Mouse (Mus musculus): Measurements from ENCODE around the gene Pdx1.

The Pdx1 gene

DNA sequence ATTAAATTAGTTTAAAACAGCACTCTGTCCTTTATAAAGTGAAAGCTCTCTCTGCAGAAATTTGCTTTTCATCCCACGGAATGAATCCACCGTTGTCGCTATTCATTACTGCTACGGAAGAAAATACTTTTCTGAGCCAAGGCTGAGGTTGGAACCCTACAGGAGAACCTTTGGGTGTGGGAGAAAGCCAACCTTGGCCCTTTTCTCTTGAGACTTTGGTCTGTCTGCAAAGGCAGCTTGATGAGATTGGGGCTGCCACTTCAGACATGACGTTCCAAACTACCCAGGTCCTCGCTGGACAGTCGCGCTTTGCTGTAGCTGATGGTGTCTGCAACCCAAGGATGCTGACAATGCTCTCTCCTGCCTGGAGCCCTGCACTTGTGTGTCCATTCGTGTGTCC, 38.7 kb downstream of the Pdx1 start:
- no peak for DNase-seq (ENCODE audit: low spot score in 2 of 2)

DNA sequence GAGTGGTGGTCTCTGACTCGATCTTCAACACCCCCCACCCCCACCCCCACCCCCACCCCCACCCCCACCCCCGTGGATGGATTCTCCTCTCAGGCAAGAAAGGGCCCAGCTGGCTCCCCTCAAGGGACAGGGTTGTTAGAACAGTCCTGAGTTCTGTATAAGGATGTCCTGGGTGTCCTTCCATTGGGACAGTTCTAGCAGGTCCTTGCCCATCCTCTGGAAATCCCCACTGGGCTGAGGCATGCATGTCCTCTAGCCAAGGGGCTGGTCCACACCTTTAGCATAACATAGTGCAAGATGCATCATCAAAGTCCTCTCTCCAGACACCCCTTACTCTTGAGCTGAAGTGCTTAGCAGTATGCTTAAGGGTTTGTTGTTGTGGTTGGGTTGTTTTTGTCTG, 40.0 kb downstream of the Pdx1 start:
- no peak for DNase-seq (ENCODE audit: low spot score in 2 of 2)

DNA sequence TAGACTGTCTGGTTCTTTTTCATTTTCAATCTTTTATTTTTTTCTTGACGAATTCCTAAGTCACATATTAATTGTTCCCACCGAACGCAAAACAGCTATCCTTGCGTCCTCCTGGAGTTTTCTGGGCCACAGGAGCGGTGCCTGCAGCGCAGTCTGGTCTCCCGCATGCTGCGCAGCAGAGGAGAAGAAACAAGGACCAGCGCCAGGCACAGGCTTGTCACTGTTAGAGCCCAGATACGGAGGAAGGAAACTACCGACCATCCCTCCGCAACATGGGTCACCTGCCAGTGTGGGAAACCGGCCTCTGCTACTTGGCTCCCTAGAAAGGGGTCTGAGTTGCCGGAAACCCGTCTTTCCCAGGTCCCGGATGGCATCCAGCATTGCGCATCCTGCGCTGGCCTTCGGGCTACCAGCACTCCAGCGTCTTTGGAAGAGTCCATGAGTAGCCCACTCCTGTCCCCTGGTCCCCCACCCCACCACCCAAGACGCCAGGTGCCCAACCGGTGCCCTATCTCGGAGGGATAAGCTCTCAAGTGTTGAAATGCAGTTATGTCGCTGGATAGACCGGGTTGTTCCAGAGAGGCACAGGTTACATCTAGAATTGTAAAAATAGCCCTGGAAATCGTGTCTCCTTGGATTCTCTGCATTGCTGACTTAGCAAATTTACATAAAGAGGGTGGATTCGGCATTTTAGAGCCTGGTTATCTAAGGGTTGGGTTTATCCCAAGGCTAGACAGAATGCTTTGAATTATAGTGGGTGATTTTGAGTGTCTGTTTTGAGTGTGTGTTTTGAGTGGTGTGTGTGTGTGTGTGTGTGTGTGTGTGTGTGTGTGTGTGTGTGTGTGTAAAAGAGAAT, 43.3 kb downstream of the Pdx1 start:
- DNase-seq (ENCODE audit: low spot score in 2 of 2), result no peak

DNA sequence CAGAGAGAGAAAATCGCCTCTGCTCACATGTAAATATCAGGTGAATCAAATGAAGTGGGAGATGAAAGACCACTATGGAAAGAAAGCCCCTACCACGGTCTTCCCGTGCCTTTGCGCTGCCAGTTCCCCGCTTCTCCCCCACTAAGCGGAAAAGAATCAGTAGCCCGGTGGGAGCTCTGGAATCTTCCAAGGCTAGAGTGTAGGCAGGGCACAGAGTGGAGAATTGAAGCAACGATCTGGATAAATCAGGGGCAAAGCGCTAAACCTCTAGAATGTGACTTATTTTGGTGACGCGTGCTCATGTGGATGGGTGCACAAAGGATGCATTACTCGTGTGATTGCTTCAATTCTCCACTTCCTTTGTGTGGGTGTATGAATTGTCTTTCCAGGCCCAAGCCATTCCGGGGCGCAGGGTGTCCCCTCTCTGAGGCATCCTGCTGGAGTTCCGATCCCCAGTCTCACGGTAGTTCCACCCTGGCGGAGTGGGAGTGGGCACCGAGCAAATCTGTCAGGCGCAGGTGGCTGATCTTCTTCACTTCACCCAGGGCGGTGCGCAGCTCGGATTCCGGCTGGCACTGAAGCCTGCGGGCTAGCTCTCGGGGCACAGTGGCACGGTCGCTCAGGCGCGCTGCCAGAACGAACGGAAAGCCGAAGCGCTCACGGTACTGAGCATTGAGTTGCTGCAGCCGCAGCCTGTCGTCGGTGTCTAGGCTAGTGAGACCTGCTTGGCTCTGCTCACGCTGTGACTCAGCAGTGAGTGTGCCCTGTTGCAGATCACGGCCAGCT, 45.1 kb downstream of the Pdx1 start:
- DNase-seq (ENCODE audit: low spot score in 2 of 2), result no peak

DNA sequence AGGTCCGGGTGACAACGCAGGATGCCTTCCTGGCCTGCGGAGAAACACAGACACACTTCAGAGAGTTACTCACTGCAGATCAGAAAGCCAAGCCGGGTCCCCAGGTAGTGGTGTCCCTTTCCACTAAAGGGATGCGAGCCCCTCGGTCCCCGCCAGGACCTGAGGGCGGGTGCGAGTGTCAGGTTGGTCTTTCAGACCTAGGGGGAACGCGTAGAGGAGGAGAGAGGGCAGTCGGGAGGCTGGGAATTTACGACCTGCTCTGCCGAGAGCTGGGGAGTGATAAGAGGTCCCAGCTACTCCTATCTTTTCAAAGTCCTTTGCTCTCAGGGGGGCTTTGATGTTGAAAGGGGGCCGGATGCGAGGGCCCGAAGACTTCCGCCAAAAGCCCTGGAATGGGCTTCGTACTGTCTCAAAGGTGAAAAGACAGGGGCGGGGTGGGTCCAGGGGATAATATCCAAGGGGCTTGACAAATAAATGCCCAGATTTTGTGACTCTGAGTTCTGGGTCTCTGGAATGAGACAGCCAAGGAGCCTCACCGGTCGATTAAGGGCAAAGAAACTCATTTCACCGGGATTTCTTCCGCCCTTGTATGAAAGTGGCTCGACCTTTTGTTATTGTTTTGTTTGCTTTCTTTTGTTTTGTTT, 45.8 kb downstream of the Pdx1 start:
- no peak for DNase-seq (ENCODE audit: low spot score in 2 of 2)

DNA sequence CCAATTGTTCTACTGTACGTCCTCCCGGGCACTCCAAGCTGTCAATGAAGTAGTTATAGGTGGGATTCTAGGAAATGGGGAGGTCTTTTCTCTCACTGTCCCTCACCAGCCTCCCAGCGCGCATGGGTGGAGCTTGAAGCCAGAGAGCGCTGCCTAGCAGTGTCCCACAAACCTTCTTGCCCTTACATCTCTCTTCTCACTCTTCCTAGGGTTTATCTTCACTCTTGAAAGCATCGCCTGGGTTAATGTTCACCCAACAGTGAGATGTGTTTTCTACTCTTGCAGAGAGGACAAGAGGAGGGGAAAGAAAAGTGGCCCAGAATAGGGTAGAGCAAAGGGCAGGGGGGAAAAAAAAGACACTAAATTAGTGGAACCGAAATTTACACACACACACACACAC, 47.6 kb downstream of the Pdx1 start:
- no peak for DNase-seq (ENCODE audit: low spot score in 2 of 2)

DNA sequence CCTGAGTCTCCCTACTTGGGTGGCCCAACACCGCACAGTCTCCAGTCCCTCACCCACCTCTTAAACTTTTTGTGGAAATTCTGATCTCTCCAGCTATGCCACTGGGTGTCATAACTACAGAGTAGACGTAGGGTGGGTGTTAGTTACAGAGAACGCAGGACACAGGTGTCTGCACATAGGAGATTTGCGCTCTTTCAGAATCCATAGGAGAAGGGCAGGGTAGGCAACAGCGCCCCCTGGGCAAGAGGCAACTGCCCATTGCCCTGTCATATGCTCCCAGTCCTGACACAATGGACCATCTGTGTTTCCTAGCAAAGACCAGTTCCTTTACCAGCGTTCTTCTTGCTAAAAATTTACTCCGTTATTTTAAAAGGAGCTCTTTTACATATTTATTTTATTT, 48.2 kb downstream of the Pdx1 start:
- no peak for DNase-seq (ENCODE audit: low spot score in 2 of 2)

DNA sequence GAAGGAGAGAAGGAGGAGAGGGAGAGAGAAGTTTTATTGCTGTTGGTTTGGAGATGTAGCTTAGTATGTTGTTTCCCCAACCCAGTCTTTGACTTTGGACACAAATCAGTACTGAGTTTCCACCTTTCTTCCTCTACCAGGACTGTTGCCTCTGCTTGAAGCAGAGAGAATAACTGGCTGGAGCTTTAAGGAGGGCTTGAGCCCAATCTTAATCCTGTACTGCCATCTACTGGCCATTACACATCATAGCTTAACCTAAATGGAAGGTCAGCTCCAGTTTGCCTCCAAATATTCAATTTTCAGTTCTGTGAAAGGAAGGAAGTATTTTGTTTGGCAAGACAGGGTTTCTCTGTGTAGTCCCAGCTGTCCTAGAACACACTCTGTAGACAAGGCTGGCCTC, 49.9 kb downstream of the Pdx1 start:
- DNase-seq (ENCODE audit: low spot score in 2 of 2), result peak in 1 of 2 experiments; percentile 48

DNA sequence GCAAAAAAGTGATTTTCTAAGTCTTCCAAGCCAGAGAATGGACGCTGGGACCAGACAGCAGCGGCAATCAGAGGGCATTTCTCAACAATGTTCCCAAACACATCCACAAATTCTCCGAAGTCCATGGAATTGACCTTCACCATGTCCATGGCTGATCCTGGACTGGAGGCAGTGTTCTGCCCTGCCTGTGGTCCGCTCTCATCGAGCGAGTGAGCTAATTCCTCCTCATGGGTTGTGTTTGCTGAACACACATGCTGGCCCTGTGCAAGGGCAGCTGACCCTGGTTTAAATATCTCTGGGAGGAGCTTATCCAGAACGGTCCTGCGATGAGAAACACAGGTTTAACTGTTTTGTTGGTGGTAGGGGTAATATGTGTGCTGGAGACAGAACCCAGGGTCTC, 52.4 kb downstream of the Pdx1 start, which contains the start of gene Urad:
TSS of gene Urad (minus strand) at position 258 of the 400 bp plus-strand sequence.
- no peak for DNase-seq (ENCODE audit: low spot score in 2 of 2)

DNA sequence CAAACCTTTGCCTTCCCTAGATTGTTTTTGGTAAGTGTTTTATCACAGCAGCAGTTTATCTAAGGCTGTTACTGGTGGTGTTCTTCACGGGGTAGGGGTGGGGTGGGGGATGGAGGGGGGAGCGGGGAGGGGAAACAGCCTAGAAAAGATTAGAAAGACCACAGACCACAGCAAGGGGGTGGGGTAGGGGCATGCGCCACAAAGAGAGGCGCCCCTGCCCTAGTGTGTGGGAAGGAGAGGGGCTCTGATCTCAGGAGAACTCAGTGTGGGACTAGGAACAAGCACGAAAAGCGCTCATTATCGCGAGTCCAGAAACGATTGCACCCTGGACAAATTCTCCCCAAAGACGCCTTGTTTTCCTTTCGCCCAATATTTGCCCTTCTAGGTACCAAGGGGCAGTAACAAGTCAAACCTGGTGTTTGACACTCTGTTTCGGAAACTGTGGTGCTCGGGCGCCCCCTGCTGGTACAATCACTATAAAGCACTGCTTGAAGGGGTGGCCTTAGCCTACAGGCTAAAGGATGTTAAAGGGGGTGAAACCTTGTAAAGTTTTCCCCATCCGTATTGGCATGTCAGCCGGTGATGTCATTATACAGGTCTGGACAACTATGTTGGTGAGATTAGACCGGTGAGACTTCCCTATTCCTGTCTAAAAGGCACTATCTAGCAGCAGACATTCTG, 53.6 kb downstream of the Pdx1 start:
- DNase-seq (ENCODE audit: low spot score in 2 of 2), result peak; percentile 72 to 90
